Mouse (Mus musculus): Measurements from ENCODE around the gene Dhps. TPM values are rescaled to one million over a fixed set of nuclear protein-coding genes. Genes with fewer than 3 reads are reported as not detected.
A peak's percentile ranks its signal among the peaks of the same experiment; 100 is the strongest.

The Dhps gene
- total RNA-seq, 2 experiments from 2014 or later: 63.4 to 70.6 TPM

DNA sequence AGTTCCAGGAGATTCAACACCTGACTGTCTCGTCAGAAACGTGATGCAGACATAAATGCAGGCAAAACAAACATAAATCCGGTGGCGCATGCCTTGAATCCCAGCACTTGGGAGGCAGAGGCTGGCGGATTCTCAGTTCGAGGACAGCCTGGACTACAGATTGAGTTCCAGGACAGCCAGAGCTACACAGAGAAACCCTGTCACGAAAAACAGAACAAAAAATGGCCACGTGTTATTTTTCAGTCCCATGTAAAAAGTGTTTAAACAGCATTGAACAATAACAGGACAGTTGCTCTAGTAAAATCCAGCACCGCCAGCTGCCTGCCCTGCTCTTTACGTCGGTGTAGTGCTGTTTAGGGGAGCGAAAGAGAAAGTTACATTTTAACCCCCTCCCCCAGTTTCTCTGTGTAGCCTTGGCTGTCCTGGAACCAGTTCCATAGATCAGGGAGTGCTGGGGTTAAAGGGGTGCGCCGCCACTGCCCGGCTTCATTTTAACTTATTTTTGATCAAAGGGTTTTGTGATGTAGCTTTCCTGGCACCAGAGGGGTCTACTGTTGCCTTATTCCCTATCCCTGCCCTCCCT, 35.7 kb upstream of the Dhps start:
- DNase-seq (ENCODE audit: low spot score in 2 of 2): no peak
- Histone ChIP-seq H3K4me3 (peak overlapping the region; percentile 75), H3K27ac (peak overlapping the region; percentile 99)
- TF ChIP-seq CTCF (conservative IDR thresholded peaks at IDR 0.05): no peak

DNA sequence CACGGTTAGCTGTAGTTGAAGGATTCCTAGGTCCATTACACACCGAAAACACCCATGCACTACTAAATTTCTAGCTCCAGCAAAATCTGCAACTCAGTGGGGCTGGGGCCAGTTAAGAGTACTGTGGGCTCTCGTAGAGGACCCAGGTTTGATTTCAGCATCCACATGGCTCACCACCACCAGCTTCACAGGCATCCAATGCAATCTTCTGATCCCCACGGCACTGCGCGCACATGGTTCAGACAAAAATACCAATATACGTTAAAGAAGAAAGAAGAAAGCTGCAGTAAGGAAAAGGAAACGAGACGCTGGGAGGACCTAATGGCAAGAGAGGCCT, 35.2 kb upstream of the Dhps start:
- TF ChIP-seq CTCF (conservative IDR thresholded peaks at IDR 0.05): no peak
- Histone ChIP-seq H3K4me3 (peak overlapping the region; percentile 75), H3K27ac (peak overlapping the region; percentile 99)
- DNase-seq (ENCODE audit: low spot score in 2 of 2): no peak

DNA sequence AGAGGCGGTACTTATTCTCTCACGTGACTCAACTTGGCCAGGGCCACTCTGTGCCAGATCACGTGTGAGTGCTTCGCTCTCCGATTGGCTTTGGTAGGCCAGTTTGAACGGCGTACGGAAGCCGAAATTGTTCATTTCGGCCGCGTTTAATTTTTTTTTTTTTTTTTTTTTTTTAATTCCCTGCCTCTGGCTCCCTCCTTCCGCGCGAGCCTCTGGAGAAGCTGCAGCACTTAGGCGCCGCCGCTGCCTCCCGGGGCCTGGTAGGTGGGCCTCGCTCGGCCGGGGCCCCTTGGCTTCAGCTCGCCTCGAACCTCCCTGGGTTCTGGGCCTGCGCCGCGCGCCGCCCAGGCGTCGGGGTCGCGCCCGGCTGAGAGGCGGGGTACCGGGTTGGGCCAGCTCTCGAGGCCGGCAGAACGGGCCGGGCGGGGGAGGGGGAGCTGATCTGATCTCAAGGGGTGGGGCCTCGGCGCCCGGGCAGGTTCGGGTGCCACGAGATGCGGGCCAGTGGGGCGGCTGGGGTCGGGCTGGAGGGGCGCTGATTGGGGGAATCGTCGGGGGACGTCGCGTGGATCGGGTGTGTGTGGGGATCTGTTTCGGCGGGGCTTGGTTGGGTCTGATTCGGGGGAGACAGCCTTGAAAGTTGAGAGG, 34.7 kb upstream of the Dhps start, which contains the start of gene Tnpo2:
Gene Tnpo2, plus strand, starts transcription at position 198 of the 648 bp plus-strand sequence.
- DNase-seq (ENCODE audit: low spot score in 2 of 2): peak; percentile 87 to 94
- peak within 1 kb of the TSS; percentile 99 for H3K27ac ChIP-seq
- TF ChIP-seq CTCF (conservative IDR thresholded peaks at IDR 0.05): no peak
- peak within 1 kb of the TSS; percentile 75 for H3K4me3 ChIP-seq

DNA sequence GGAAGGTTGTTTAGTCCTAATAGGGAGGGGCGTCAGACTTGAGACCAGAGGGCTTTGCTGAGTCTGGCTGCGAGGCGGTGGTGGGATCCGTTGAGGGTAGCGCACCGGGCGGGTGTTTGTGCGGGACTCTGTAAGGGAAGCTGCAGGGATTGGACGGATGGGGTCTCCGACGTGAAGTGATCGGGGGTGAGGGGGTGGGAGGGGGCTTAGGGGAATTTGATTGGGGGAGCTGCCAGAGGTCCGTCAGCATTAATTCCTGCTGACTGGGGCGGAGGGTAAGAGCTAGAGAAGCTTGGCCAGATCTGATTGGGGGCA, 34.2 kb upstream of the Dhps start:
- no peak for TF ChIP-seq CTCF (conservative IDR thresholded peaks at IDR 0.05)
- DNase-seq (ENCODE audit: low spot score in 2 of 2): no peak
- H3K4me3 ChIP-seq: peak overlapping the region; percentile 75

DNA sequence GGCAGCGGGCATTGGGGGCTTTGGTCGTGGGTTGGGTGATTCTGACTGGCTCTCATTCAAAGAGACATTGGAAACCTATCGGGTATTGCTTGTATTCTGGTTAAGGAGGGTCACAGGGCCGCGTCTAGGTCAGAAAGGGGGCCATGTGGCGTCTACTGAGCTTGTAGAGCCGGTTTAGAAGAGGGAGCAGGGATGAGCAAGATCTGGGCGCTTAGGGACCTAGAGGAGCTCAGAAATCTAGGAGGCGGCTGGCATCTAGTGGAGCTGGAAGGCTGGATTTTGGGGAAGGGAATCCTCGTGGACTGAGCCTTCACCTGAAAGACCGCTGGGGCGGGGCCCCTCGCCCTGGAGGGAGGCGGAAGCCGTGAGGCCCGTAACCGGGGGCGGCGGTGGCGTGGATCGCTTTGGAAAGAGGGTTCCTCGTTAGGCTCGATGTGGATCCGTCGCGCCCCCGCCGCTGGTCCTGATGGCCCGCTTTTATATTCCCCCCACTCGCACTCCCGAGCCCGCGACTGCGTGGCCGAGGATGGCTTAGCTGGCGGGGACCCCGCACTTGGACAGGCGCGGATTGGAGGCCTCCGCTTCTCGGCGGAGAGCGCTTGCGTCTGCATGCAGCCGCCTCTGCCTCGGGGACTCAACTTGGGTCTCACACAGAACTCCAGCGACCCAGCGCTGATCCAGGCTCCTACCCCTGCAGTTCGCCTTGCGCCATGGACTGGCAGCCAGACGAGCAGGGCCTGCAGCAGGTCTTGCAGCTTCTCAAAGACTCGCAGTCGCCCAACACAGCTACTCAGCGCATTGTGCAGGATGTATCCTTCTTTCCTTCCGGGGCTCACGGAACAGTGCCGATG, 33.7 kb upstream of the Dhps start:
- H3K4me3 ChIP-seq: peak overlapping the region; percentile 75
- peak in 1 of 2 experiments; percentile 48 for DNase-seq (ENCODE audit: low spot score in 2 of 2)
- TF ChIP-seq CTCF (conservative IDR thresholded peaks at IDR 0.05): no peak
- peak overlapping the region; percentile 99 for H3K27ac ChIP-seq

More for the DNA sequence above, 34.2 kb upstream of the Dhps start:
- H3K27ac ChIP-seq: peak overlapping the region; percentile 99

DNA sequence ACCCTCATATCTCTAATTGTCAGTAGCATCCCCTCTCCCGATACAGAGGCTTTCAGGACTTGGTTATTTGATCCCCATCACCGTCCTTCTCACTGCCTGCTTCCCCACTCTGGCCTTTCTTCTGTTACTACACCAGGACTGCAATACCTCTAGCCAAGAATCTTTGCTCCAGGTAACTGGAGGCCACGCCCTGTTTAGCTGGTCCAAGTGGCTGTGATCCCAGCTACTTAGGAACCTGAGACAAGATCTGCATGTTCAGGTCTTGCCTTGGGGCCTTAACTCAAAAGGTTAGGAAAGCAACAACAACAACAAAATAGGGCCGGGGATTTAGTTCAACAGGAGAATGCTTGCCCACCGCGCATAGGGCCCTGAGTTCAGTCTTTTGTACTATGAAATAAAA, 27.9 kb upstream of the Dhps start:
- H3K27ac ChIP-seq: no peak overlapping the region
- DNase-seq (ENCODE audit: low spot score in 2 of 2): no peak
- no peak for TF ChIP-seq CTCF (conservative IDR thresholded peaks at IDR 0.05)
- no peak overlapping the region for H3K4me3 ChIP-seq

DNA sequence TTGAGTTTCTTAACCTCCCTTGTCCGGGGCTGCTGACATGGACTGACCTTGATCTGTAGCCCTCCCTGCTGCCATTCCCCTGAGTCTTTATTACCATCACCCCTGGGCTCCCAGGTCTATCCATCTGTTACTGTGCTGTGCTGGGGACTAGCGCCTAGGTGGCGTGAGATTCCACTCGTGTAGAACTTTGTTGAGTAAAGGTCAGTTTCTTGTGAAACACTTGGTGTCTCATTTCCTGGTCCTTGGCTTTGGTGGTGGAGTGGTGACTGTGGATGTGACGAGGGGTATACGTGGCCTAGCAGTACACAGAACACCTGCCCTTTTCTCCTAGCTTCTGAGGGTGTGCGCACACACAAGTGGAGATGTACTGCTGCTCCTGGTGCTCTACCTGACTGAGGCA, 14.2 kb upstream of the Dhps start:
- H3K27ac ChIP-seq: no peak overlapping the region
- TF ChIP-seq CTCF (conservative IDR thresholded peaks at IDR 0.05): no peak
- H3K4me3 ChIP-seq: no peak overlapping the region
- no peak for DNase-seq (ENCODE audit: low spot score in 2 of 2)

DNA sequence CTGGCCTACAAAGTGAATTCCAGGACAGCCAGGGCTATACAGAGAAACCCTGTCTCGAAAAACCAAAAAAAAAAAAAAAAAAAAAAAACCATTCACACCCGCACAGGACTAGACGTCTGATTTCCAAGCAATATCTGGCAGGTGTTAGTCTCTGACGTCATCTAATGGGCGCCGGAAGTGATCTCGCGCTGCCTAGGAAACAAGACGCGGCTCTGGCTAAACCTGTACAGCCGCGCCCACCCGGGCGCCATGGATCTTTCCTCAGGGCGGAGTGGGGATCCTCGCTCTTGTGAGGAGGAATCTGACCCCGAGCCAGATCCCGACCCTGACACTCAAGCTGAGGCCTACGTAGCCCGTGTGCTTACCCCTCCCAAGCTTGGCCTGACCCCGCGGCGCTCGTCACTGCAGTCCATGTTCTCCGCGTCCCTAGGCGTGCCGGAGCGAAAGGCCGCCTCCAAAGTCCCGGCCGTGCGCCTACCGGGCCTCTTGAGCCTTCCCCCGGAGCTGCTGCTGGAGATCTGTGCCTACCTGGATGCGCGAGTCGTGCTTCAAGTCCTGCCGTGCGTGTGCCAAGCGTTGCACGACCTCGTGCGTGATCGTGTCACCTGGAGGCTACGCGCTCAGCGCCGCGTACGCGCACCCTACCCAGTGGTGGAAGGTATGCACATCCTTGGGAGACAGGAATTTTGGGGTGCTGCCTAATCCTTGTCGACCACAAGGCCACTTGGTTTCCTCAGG, 11.5 kb upstream of the Dhps start, which contains the start of gene Fbxw9:
Gene Fbxw9, plus strand, starts transcription at position 177 of the 738 bp plus-strand sequence.
- peak; percentile 91 to 92 for DNase-seq (ENCODE audit: low spot score in 2 of 2)
- TF ChIP-seq CTCF (conservative IDR thresholded peaks at IDR 0.05): no peak

DNA sequence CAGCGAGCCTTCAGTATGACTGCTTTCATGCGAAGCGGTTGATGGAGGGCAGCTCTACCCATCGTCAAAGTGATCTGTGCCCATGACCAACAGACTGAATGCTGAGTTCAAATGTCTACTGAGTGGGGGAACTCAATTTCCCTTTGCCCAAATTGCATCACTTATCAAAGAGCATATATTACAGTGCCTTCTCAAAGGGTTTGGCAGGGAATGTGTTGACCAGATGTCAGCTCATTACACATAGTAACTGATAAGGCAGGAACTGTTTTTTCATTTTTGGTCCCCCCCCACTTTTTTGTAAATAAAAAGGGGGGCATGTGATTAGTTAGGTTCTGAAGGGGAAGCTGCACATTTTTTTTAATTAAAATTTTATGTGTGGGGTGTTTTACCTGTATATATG, 9.0 kb upstream of the Dhps start:
- TF ChIP-seq CTCF (conservative IDR thresholded peaks at IDR 0.05): no peak
- DNase-seq (ENCODE audit: low spot score in 2 of 2): no peak
- no peak overlapping the region for H3K4me3 ChIP-seq
- no peak overlapping the region for H3K27ac ChIP-seq

More for the DNA sequence above, 11.5 kb upstream of the Dhps start, which contains the start of gene Fbxw9:
- Histone ChIP-seq H3K27ac (peak within 1 kb of the TSS; percentile 83), H3K4me3 (peak within 1 kb of the TSS; percentile 97)

DNA sequence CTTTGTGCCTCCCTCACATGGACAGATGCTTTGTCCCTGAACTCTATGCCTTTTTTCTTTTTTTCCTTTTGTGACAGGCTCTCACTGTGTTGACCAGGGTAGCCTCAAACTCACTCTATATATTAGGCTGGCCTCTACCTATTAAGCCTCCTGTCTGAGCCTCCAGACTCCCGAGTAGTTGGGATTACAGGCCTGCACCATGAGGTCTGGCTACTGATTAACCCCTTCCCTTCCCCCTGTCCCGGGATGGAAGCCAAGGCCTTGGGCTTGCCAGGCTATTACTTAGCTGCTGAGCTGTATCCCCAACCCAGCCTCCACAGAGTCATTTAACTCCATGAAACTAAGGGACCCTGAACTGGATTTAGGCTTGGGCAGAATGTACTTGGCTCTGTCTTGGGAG, 6.3 kb upstream of the Dhps start:
- Histone ChIP-seq H3K27ac (no peak overlapping the region), H3K4me3 (no peak overlapping the region)
- no peak for TF ChIP-seq CTCF (conservative IDR thresholded peaks at IDR 0.05)
- DNase-seq (ENCODE audit: low spot score in 2 of 2): no peak

DNA sequence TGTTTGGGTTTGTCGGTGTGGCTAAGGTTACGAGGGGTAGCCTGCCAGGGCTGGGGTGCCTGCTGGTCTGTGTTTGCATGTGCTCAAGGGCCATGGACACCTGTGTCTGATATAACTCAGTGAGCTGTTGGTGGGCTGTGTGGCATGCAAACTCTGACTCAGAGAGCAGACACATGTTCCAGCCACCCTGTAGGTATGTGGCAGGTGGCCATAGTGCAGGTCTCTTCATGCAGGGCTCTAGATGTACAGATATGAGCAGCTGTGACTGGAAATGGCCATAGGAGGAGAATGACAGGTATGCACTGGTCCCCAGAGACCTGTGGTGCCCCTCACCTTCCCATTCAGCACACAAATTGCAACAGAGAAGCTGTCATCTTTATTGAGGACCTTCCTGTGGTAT, 4.4 kb upstream of the Dhps start:
- no peak overlapping the region for H3K4me3 ChIP-seq
- no peak for DNase-seq (ENCODE audit: low spot score in 2 of 2)
- TF ChIP-seq CTCF (conservative IDR thresholded peaks at IDR 0.05): no peak
- no peak overlapping the region for H3K27ac ChIP-seq

DNA sequence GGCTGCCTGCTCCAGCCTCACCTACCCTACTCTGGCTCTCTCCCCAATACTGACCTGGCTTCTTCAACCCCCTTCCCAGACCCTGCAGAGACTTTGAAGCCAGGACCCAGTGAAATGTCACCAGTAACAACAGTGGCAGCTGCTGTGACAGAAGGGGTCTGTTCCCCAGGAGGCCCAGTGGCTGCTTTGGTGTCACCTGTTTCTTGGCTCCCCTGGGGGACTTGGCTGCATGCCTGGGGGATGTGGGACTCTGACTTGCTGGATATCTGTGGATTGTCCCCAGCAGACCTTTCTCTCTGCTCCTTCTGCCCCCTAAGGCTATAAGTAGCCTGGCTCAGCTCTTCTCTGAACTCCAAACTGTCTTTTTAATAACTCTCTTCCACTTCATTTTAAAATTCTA, 3.6 kb upstream of the Dhps start, which contains the start of gene Gm5741:
Gene Gm5741, minus strand, starts transcription at position 1 of the 400 bp plus-strand sequence.
- no peak for DNase-seq (ENCODE audit: low spot score in 2 of 2)
- no peak for TF ChIP-seq CTCF (conservative IDR thresholded peaks at IDR 0.05)
- no peak within 1 kb of the TSS for H3K4me3 ChIP-seq
- H3K27ac ChIP-seq: no peak within 1 kb of the TSS

DNA sequence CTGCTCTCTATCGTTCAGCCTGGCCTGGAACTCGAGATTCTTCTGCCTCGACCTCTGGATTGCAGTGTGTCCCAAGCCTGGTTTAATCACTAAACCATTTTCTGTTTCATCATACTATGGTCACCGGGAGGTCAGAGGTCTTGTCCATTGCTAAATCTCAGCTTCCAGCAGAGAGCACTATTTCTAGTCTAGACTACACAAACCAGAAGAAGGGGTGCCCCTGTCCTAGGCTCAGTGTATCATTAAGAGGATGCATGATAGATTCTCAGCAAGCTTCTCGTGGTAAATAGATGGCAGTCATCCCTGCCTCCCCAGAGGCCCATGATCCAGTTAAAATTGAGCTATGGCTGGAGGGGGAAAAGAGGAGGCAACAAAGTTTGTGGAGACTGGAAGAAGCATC, 516 bp upstream of the Dhps start:
- no peak for DNase-seq (ENCODE audit: low spot score in 2 of 2)
- no peak for TF ChIP-seq CTCF (conservative IDR thresholded peaks at IDR 0.05)
- Histone ChIP-seq H3K4me3 (peak overlapping the region; percentile 92), H3K27ac (peak overlapping the region; percentile 93)

Measured in layer of hippocampus, adult 2 months (tissue).